Mouse (Mus musculus) embryo, embryonic 9.5 days (tissue): ENCODE measurements around the gene Kdm2a.
"Not testable (repeated sequence)": the region's sequence is repeated elsewhere in the genome, so short reads cannot be mapped to it uniquely, and the experiment has no call there.

Source experiments
- DNase-seq: peaks from one replicate; pipeline ENCODE4 v3.0.0-alpha.2; 2017; ENCODE audit errors: extremely low spot score

Kdm2a gene

DNA sequence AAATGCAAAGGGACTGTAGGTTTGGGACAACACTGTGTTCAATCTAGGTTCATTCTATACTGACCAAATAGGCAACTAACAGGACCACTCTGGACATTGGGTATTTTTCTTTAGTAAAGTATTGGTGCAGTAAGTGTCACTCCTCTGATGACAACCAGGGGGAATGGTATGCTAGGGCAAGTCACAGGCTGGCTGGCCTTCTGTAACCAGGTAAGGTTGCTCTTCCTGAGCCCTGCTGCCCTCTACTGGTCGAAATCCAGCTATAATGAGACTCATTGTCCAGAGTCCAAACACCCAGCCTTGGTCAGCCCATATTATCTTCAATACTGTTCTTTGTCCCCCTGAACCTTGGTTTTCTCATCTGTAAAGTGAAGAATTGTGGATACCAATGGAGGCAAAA is 19.1 kb upstream of the Kdm2a start:
- peak; percentile 44 for DNase-seq

DNA sequence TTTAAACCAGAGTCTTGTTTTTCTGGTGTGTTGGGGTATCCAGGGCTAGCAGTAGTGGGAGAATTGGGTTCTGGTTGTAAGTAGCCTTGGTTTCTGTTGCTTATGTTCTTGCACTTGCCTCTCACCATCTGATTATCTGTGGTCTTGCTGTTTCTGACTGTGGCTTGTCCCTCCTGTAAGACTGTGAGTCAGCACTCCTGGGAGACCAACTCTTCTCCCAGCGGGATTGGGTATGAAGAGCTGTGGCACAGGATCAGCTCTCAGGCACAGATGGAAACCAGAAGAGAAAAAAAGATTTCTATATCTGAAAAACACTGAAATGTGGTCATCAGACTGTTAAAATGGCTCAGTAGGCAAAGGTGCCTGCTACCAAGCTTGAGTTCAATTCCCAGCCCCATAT is 16.5 kb upstream of the Kdm2a start:
- DNase-seq = no peak

DNA sequence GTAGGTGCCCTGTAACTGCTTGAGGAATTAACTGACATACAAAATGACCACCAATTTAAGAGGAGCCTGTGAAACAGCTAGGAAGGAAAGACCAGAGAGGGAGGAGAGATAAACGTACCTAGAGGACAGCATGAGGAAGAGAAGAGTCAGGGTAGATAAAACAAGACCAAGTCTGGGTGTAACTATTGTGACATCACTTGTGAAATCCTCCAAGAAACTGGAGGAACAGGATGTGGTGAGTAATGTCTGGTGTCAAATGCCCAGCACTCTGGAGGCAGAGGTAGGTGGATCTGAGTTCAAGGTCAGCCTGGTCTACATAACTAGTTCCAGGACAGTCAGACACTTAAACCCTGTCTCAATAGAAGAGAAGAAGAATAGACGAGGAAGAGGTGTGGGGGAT is 11.0 kb upstream of the Kdm2a start:
- no peak for DNase-seq

DNA sequence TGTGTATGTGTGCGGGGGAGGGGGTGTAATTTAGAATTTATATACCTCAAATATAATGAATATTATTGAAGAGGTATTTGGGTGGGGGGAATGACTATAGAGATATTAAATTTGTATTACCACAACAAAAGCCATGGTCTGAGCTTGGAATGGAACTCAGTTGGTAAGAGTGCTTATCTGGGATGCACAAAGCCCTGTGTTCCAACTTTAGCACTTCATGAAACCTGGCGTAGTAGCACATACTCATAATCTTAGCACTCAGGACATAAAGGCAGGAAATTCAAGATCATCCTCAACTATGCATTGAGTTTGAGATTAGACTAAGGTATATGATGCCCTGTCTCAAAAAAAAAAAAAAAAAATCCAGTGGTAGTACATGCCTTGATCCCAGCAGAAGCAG is 6.8 kb upstream of the Kdm2a start:
- DNase-seq = no peak

DNA sequence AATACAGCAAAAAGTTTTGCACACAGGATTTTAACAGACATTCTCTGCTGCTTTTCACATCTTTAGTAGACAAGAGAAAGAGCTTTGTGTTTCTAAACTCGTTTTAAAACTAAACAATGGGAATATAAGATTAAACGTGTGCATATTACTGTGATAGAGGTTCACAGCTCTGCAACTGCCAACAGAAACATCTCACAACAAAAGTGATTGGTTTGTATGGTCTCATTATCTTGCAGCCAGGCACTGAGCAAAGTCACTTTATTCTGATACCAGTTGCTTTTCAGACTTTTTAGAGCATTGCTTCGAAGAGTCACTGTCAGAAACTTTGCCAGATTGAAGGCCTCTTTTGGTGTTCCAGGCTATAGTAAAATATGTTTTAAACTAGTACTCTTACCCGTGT is 874 bp upstream of the Kdm2a start:
- no peak for DNase-seq

DNA sequence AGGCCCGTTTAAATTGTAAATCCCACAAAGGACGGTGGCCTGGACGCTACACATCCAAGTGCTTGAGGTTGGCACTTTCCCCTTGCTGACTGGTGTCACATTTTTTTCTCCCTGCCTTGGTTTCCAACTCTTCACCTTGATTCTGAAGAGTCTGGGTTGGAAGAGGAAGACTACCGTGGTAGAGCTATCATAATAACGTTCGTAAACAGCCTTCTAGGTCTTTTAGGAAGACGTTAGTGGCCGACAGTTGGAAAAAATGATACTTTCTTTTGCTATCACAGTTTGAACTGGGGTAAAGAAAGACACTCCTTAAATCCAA is 504 bp upstream of the Kdm2a start:
- no peak for DNase-seq

DNA sequence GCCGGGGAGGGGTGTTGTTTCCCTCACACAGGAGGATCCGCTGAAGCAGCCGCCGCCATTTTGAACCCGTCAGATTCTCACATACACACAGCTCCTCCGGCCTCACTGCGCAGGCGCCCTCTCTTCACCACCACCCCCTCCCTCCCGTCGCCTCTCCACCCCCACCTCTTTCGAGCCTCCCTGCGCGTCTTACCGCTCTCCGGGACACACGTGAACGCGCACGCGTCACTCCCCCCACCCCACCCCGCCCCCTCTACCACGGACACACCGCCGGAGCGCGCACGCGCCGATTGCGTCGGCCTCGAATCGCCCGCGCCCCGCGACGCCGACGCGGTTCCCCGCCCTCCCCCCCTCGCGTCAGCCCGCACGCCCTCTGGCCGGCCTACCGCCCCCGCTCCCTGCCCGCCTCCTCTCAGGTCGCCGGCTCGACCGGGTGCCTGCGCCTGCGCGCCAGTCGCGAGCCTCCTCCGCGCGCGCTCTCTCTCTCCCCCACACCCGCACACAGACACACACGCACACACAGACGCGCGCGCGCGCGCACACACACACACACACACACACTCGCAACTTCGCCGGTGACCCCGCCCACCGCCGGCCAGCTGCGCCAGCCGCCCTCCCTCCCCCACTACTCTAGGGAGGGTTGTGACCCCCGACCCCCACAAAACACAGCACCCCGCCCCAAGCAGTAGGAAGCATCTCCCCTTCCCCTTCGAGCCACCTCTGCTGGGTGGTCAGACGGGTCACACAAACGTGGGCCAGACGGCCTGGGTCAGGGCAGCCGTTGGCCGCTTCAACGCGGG is 887 bp downstream of the Kdm2a start:
- DNase-seq = peak; percentile 100

DNA sequence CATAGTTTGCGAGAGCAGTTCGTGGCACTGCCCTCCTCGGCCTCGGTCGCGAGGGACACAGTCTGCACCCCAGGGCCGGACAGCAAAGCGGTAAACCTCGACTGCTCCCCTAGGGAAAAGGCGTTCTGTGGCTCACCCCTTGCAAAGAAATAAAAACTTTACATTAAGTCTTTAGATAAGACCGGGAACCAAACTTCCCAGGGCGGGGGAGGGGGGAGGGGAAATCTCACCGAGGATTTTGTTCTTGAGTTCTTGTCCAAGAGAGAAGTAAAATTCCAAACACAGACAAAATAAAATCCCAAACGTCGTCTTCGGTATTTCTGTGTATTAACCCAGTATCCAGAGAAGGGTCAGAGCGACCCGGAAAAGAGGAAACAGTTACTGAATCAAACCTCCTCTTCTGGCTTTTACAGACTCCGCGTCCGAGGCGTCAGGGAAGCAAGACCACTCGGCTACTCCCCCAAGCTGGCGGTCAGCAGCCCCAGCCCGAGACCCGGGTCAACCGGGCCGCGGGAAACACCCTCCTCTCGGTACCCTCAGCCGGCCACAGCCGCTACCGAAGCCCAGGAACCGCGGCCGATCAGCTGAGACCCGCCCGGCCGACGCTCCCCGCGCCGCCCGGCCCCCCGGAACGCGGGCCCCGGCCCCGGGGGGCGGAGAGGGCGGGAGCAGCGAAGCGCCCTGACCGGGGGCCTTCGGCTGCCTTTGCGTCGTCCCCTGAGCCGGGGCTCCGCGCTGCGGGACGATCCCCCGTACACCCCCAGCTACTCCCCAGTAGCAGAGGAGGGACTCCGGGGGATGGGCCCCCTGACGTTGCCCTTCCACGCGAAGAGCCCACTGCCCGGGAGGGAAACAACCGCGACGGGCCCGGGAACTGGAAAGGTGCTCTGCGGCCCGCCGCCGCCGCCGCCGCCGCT is 1.7 kb downstream of the Kdm2a start:
- DNase-seq = peak; percentile 34

DNA sequence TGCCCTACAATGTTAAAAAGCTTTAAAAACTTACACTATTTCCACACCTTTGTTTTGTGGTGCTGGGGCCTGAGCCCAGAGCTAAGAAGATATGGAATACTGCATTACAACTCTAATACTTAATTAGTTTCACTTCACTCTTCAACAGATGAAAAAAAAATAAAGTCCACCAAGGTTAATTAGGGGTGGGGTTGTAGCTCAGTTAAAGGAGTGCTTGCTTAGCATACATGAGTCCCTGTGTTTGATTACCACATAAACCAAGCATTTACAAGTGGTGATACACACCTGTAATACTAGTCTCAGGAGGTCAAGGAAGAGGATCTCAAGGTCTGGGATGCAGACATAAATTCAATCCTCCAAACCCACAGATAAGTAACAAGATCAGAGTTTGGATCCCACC is 10.8 kb downstream of the Kdm2a start:
- DNase-seq = no peak

DNA sequence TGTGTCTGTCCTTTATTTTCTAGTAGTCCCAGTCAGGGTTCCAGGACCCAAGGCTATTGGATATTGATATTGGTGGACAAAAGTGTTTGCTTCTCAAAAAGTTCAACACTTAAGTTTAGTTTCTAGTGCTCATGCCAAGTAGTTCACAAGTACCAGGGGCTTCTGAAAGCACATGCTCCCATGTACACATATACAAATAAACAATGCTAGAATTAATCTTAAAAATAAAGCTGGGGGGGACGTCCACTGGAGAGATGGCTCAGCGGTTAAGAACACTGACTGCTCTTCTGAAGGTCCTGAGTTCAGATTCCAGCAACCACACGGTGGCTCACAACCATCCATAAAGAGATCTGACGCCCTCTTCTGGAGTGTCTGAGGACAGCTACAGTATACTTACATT is 13.1 kb downstream of the Kdm2a start:
- DNase-seq = no peak

DNA sequence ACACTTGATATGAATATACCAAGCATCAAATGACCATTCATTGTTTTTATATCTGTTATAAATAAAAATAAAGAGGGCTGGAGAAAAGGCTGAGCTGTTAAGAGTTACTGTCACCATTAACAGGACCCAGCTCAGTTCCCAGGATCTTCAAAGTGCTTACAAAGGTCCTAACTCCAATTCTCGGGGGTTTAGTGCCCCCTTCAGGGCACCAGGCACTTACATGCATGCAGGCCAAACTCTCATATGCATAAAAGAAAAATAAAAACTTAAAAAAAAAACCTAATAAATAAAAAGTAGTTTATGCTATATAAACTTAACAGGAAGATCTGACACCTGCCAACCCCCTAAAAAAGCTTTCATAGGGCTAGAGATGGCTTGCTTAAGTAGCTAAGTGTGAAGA is 13.8 kb downstream of the Kdm2a start:
- no peak for DNase-seq

DNA sequence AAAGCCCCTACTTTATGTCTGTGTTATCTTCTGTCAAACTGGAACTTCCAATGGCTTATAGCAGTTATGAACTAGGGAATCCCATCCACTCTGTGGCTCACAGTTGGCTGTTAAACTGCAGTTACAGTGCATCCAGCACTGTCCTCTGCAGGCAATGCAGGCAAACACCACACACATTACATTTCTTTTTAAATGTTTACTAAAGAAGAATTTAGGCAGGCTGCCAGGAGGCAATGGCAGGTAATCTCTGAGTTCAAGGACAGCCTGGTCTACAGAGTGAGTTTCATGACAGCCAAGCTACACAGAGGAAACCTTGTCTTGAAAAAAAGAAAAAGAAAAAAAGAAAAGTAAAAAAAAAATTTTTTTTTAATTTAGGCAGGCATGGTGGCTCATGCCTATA is 14.8 kb downstream of the Kdm2a start:
- DNase-seq = no peak

DNA sequence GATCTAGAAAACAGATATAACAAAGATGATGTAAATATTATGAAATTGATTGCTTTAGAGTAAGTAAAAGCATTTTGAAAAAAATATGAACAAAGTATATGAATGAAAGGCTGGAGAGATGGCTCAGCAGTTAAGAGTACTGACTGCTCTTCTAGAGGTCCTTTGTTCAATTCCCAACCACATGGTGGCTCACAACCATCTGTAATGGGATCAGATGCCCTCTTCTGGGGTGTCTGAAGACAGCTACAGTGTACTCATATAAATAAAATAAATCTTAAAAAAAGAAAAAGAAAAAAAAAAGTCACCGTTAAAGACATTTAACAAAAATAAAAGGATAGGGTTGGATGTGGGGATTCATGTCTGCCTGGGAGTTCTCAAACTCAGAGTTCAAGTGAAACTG is 15.8 kb downstream of the Kdm2a start:
- DNase-seq = not testable (repeated sequence)

DNA sequence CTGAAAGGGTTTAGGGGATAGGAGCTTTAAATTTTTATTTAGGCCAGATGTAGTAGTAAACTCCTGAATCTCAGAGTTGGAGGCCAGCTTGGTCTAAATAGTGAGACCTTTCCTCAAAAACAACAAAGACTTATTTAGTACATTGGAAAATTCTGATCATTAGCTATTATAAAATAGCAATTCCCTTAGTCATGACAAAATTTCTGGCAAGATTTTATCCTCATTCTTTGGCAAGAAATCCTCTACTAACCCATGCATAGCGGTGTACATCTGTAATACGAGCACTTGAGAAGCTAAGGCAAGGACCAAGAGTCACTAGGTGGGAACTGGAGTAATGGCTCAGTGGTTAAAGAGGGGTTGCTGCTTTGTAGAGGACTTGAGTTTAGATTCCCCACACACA is 27.4 kb downstream of the Kdm2a start:
- DNase-seq = no peak

DNA sequence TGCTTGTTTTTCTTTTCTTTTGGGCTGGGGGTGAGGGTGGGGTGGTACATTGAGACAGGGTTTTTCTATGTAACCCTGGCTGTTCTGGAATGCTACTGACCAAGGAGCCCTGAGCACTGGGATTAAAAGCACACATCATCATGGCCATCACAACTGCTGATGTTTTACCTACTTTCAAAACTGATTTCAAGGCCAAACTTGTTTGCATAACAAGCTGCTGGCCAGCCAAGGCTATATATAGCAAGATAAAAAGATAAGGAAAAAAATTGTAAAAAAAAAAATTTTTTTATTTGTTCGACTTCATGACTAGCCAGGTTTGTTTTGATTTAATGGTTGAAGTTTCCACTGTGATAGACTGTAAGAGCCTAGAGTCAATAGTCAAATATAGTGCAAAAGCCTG is 27.8 kb downstream of the Kdm2a start:
- no peak for DNase-seq

DNA sequence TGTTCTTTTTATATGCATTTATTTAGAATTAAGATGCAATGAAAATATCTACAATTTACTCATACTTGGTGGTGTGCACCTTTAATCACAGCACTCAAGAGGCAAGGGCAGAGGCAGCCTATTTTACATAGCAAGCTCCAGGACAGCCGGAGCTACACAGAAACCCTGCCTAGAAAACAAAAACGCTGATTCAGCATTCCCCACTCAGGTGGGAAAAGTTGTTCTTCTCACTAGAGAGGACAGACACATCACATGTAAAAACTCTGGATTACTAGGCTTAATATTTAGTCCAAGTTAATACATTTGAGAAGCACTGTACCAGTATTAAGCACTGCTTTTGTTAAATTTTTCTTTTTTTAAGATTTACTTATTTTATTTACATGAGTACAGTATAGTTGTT is 48.6 kb downstream of the Kdm2a start:
- DNase-seq = no peak

DNA sequence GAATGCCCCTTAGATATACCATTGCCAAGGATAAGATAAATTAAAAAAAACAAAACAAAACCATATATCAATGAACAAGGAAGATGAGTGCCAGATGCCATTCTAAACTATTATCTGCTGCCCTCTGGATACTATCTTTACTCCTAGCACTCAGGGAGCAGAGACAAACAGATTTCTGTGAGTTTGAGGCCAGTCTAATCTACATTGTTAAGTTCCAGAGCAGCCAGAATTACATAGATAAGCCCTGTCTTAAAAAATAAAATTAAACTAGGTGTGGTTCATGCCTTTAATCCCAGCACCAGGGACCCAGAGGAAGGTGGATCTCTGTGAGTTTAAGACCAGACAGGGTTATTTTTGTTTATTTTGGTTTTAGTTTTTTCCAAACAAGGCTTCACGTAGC is 51.6 kb downstream of the Kdm2a start:
- DNase-seq = no peak

DNA sequence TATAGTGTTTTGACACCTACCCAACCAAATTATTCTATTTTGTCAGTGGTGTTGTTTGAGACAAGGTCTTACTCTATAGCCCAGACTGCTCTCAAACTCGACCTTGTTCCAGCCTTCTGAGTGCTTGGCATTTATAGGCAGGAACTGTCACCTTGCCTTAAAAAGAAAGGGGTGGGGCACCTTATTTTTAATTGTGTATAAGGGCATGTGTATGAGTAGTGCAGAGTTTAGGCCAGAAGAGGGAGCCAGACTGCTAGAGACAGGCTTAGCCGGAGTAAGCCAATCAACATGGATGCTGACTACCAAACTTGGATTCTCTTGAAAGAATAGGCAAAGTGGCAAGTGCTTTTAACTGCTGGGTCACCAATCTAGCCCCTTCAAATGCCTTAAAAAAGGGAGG is 59.9 kb downstream of the Kdm2a start:
- DNase-seq = peak; percentile 50

DNA sequence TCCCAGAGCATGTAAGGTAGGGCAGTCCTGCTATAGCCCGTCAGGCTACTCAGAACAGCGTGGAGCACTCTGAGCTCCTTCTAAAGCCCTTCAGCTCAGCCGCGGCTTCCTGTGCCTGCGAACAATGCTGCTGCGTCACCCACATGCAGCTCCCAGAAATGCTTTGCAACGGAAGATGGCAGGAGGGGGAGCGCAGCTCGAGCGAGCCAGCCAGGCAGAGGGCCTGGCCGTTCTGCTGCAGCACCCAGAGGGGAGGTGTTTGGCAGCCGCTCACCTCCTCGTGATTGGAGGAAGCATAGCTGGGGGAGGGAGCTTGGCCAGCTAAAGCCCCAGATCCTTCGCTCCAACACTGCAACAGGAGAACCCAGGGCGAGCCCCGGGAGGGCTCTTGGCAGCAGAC is 64.3 kb downstream of the Kdm2a start:
- DNase-seq = peak; percentile 92

DNA sequence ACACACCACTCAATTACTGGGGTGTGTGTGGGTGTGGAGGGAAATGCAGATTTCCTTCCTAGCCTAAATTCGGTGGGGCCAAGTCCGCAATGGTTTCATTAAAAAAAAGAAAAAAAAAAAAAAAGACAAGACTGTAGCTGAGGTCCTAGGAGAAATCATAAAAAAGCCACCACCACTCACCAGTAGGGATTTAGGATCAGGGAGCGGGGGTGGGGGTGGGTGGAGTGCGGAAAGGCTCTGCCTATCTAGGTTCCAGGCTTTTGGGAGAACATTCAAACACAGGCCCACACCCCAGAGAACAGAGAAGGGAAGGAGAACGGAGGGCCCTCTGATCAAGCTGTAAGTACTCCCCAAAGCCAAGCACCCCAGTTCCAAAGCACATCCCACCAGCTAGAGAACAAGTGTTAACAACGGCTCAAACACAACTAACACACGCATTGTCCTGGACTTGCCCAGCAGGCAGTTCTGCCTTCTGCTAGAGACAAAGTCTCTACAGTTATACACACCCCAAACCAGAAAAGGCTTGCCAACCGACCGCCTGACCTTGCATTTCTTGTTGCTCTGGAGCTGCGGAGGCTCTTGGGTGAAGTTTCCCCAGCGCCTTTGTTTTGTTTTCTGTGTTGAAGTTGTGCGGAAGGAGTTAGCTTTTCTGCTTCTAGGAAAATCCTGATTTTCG is 64.8 kb downstream of the Kdm2a start:
- DNase-seq = peak; percentile 64

DNA sequence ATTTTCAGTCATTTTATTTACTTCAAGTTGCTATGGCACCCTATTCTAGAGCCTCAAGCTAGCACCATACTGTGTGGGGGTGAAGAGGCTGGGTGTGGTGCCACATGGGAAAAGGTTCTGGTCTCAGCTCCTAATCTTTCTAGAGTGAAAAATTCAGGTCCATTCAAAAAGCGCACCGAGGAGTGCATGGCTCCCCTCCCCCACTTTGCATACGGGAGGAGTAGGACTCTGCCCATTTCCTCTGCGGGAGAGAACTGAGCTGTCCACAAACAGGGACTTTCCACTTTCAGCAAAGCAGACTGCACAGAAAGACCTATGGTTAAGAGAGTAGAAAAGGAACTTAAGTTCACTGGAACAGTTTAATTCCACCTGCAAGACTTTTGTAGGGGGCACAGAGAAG is 65.4 kb downstream of the Kdm2a start:
- peak; percentile 55 for DNase-seq

DNA sequence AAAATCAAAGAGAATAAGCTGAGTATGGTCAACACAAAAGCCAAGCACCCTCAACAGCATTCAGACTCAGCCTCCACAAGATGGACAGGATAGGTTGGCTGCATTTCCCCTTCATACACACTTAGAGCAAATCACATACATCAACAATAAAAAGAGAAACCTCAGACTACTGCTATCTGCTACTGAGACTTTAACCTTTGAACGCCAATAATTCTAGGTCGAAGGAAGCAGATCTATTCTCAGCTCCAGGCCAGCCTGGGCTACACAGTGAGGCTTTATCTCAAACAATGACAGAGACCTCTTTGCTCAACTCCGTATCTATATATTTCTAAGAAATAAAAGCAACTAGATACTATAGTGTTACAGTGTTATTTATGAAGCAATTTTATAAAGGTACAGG is 66.8 kb downstream of the Kdm2a start:
- no peak for DNase-seq

DNA sequence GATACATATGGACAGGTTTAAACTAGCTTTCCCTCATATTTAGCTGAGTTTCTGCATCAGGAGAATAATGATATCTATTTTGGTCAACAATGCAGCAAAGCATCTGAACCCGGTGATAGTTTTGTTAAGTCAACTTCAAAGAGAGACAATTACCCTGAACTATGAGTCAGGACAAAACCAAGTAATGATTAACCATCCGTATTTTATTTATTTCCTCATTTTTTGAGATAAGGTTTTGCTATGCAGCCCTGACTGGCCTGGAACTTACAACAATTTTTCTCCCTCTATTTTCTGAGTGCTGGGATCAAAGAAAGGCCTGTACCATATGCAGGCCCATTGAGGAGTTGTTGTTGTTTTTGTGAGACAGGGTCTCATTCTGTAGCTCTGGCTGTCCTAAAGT is 67.5 kb downstream of the Kdm2a start:
- DNase-seq = no peak
